Mouse (Mus musculus) layer of hippocampus, postnatal 36 days (tissue): ENCODE data around the gene Gnrhr. TPM values are rescaled to one million over a fixed set of nuclear protein-coding genes. Genes with fewer than 3 reads are reported as not detected.

Source experiments
- DNase-seq, 2 experiments: peaks; one replicate each; pipeline ENCODE4 v3.0.0; 2022
- total RNA-seq, 2 experiments: library from RNA; stranded (reverse); gene quantifications; 2 replicates each; pipeline ENCODE4 v1.2.3; 2021

Gnrhr gene
- not detected for total RNA-seq

- no peak for DNase-seq
These were observed at the start of gene Gnrhr for GRCm38 (mm10) chr5:86197801-86198200. Gene Gnrhr, minus strand, starts transcription at chr5:86197901.

- DNase-seq = no peak
These were observed 48.9 kb upstream of the Gnrhr start for GRCm38 (mm10) chr5:86246559-86246958.

- no peak for DNase-seq
These were observed 47.2 kb upstream of the Gnrhr start for GRCm38 (mm10) chr5:86244880-86245279.

GRCm38 (mm10) chr5:86244275-86244674, 46.6 kb upstream of the Gnrhr start:
- DNase-seq = no peak

GRCm38 (mm10) chr5:86227156-86227853, 29.6 kb upstream of the Gnrhr start:
- DNase-seq = no peak

GRCm38 (mm10) chr5:86191356-86191755, 6.3 kb downstream of the Gnrhr start:
- DNase-seq = no peak

GRCm38 (mm10) chr5:86190770-86191169, 6.9 kb downstream of the Gnrhr start:
- DNase-seq = no peak

- DNase-seq = no peak
These were observed 7.4 kb downstream of the Gnrhr start for GRCm38 (mm10) chr5:86190290-86190689.

GRCm38 (mm10) chr5:86187441-86187840, 10.3 kb downstream of the Gnrhr start:
- no peak for DNase-seq

- no peak for DNase-seq
These were observed 23.9 kb downstream of the Gnrhr start for GRCm38 (mm10) chr5:86173778-86174177.

GRCm38 (mm10) chr5:86172449-86173161, 25.1 kb downstream of the Gnrhr start, which contains the start of gene Uba6:
Gene Uba6, minus strand, starts transcription at chr5:86172803.
- peak; percentile 99 for DNase-seq

- no peak for DNase-seq
These were observed 25.6 kb downstream of the Gnrhr start for GRCm38 (mm10) chr5:86172088-86172448.

Other genes starting within 250 kb of the Gnrhr start
- 10 to 100 TPM; 22.7 to 24.2 TPM for gene Cenpc1, start 132.3 kb downstream of the Gnrhr start, total RNA-seq
- not detected for gene Stap1, start 126.2 kb downstream of the Gnrhr start, total RNA-seq
- 10 to 100 TPM; 24.2 to 24.6 TPM for gene Uba6, start 25.1 kb downstream of the Gnrhr start, total RNA-seq
- not detected for gene Tmprss11c, start 91.4 kb upstream of the Gnrhr start, total RNA-seq
- gene Tmprss11d, start 175.5 kb upstream of the Gnrhr start, total RNA-seq = not detected